Mouse (Mus musculus) splenic B cell, adult 2 months (primary cell): ENCODE data around the gene Olfr145.

Experiments used
- DNase-seq: peaks from one replicate; pipeline ENCODE4 v3.0.0-alpha.2; 2011; ENCODE audit warnings: low read depth, low spot score
- H3K27me3 ChIP-seq: 2 replicates; pipeline ENCODE4 v1.6.1; 2012; ENCODE audit warnings: mild to moderate bottlenecking, low read length, moderate library complexity, mixed read lengths; ENCODE audit not compliant: control insufficient read depth, poor library complexity, insufficient read depth, severe bottlenecking
- H3K36me3 ChIP-seq: 2 replicates; pipeline ENCODE4 v1.6.1; 2012; ENCODE audit warnings: mild to moderate bottlenecking, low read length, moderate library complexity, mixed read lengths; ENCODE audit not compliant: control insufficient read depth, poor library complexity, insufficient read depth, severe bottlenecking

Gene Olfr145

DNA sequence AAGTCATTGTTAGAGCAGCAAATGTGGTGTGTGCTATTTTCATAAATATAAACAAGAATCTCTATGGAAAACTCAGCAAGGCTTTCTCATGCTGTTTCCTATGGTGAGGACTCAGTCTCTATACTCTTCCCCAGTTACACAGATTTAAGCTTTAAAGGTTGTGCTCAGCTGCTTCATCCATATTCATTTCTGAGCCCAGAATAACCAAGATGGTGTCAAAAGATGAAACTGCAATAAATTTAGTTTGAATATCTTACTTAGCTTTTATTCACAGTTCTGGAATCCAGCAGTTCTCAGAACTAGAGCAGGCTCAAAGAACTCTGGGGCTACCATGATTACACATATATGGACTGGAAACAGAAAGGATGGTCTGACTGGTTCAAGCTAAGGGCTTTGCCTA lies 37.6 kb downstream of the Olfr145 start:
- H3K36me3 ChIP-seq = no peaks in the 10 kb centered on the region
- no peak for DNase-seq
- H3K27me3 ChIP-seq = no peaks in the 10 kb centered on the region

DNA sequence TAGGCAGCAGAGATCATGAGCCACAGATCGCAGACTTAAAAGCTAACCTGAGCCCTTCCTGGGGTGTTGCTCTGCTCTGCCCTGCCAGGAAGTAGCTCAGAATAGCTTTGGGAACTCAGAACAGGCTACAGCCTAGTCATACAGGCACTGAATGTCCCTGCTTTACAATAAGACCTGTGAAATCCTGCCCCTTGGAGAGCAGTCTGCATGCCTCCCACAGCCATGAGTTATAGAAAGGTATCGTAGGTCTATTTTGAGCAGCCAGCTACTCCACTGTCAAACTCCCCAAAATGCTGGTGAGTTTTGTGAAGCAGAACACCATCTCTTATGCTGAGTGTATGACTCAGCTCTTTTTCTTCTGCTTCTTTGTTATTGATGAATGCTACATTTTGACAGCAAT lies 44.6 kb downstream of the Olfr145 start:
- DNase-seq = no peak
- Histone ChIP-seq H3K27me3 (no peaks in the 10 kb centered on the region), H3K36me3 (no peaks in the 10 kb centered on the region)
